Mouse (Mus musculus) mouse embryonic stem cell (cell line): ENCODE measurements at regions not wholly inside any gene's neighbourhood (a gene's known extent, or its start where the extent isn't known, plus 50 kb on each side); places are given as distances from the start of the nearest gene placed in this dataset.
"Not testable (repeated sequence)": the region's sequence is repeated elsewhere in the genome, so short reads cannot be mapped to it uniquely, and the experiment has no call there.

Experiments used
- in situ Hi-C, 2 experiments: fragments of 300-500 bp; cut with MboI; formaldehyde crosslinking; loops; 1 replicate in 1 of 2; 3 replicates in 1 of 2; pipeline ENCODE4 v1.14.3; 2019 to 2020; ENCODE audit warnings: low sequenced_read_pairs in 2 of 2, low pct_unique_long_range_greater_than_20kb in 1 of 2, mixed read lengths in 1 of 2; ENCODE audit not compliant: unreplicated experiment in 1 of 2

DNA sequence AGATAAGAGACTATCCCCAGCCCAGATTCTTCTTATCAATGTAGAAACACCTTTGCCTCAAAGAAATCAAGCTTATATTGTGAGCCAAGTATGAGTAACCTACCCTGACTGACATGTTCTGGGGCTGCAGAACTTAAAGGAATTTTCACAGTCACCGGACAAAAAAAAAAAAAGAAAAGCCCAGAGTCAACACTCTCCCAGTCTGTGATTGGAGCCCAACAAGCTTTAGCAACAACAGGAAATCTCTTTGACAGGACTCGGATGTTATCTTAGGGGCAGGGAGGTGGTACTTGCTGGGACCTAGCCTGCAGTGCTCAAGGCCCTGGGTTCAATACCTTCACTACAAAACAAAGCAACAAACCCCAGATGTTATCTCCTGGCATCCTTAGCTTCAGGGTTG, 114.2 kb downstream of the Nectin1 start:
- in situ Hi-C loops, result no loop called here

DNA sequence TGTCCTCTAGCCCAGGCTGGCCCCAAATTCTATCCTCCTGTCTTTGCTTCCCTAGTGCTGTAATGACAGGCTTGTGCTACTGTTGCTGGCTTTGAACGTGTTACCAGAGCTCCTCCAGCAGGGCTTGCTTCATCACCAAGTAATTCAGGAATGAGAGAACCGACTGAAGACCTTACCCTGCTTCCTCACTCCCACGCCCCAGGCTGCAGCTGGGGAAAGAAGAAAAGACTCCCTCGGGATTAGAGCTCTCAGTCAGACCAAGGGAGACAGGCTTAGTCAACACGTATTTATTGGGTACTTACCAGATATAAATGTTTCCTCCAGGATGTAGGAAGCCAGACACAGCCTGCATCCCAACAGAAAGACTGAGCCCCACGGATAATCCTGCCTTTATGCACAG, 115.0 kb downstream of the Nectin1 start:
- in situ Hi-C loops, result no loop called here

DNA sequence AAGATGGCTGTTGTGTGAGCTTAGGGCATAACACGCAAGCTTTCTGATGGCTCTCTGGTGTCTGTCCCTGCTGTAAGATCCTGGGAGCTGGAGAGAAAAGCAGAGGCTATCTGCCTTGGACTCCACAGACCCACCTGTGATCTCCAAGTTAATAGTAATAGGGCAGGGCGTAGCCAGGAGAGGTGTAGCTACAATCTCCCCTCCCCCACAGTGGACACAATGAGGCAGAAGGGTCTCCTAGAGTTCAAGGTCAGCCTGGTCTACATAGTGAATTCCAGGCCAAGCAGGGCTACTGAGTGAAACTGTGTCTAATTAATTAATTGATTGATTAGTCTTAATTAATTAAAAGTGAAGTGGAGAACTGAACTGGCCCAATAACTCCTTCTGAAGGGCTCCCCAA, 116.5 kb downstream of the Nectin1 start:
- in situ Hi-C loops, result no loop called here

DNA sequence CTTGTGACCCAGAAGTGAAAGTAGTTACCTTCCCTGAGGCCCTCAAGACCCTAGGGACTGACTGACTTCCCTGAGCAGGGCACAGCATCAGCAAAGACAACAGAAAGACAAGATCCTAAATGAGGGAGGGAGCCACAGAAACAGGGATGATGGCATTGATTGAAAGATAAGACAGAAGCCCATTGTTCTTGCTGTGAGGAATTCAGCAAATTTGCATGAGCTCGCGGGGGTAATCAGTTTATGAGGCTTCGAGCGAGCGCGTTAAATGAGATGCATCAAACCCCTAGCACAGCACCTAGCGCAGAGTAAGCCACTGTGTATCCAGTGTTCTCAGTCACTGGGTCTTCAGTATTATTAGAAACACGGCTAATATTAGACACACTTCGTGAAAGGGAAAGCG, 117.6 kb downstream of the Nectin1 start:
- in situ Hi-C loops, result no loop called here

DNA sequence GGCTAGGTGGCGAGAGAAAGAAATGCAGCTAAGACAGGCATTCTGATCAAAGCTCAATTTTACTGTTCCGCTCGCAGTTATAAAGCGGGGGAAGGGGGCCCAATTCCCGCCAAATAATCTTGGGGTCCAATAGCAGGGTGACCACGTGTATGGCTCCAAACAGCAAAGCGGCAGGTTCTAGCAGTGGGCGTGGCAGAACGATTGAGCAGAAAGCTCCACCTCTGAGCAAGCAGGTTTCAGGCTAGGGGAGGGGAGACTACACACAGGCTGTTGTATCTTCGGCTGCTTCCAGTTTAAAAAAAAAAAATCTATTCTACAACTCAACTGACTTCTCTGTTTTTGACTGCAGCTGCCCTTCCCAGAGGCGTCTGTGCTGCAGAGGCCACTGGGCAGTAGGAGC, 118.2 kb downstream of the Nectin1 start:
- in situ Hi-C loops, result not testable (repeated sequence)

DNA sequence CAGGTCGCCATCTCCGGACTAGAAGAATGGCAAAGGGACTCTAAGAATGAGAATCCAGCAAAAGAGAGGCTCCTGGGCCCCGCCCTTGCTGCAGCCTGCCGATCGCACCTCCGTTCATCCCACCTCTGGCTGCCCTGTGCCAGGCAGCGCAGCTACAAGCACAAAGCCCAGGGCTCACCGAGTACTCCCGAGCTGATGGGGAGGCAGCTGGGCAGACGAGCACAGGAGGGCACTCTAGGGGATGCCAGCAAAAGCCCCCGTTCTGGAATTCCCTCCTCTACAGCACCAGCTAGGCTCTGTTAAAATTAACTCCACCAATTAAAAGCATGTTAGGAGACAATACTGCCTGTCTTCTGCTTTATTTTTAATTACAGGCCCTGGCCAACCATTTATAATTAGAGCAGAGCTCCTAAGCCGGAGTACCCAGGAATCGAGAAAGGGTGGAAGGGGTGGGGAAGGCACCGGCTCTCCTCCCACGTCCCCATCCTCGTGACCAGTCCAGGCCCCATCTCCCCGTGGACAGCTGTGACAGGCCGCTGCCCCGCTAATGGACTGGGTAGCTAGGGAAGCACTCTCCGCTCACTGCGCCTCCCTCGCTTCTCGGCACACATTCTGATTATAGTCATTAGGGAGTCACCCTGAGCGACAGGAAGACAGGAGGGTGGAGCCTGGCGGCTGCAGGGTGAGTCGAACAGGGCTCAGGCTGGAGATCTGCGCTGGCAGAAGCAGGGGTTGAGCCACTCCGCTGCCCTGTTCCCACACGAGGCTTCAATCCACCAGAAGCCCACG, 120.0 kb downstream of the Nectin1 start:
- in situ Hi-C loops, result no loop called here

DNA sequence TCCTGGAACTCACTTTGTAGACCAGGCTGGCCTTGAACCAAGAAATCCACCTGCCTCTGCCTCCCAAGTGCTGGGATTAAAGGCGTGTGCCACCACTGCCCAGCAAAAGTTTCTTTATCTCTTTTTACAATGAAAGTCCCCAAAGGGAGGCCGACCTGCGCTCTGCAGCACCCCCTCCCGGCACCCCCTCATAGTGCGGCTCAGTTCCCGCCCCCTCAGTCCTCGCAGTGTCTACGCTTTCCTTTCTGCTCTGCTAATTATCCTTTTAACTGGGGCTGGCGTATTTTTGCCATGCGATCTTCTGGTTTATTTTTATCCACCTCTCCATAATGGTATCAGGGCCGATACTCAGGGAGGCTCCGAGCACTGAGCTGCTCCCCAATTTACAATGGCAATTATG, 123.0 kb downstream of the Nectin1 start:
- in situ Hi-C loops, result no loop called here

DNA sequence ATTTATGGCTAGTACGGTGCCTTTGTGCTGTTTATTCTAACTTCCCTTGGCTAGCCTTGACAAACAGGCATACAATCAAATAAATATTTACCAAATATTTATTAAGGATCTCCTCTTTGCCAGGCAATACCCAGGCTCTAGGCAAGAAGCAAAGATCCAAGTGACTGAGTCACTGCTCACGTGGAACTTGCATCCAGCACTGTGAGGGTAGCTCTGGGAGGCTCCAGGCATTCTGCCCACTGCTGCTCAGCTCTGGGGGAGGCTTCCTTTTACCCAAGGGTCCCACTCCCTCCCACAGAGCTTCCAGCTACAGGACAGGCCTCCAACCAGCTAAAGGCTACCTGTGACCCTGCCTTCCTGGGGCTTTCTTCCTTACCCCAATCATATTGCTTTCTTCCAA, 130.1 kb downstream of the Nectin1 start:
- in situ Hi-C loops, result no loop called here

DNA sequence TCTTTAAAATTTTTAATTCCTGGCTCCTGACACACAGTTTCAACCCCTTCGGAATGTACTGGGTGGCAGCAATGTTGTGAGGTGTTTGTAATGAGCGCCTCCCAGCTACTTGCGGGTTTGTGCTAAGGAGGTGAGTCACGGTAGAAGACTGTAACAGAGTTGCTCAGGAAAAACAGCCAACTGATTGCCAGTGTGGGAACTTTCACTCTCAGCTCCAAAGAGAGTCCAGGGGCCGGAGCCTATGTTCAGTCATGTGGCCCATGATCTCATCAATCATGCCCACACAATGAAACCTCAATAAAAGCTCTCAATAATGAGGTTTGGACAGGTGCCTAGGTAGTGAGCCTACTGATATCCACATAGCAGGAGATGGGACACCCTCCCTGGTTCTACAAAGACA, 130.5 kb downstream of the Nectin1 start:
- in situ Hi-C loops, result no loop called here

DNA sequence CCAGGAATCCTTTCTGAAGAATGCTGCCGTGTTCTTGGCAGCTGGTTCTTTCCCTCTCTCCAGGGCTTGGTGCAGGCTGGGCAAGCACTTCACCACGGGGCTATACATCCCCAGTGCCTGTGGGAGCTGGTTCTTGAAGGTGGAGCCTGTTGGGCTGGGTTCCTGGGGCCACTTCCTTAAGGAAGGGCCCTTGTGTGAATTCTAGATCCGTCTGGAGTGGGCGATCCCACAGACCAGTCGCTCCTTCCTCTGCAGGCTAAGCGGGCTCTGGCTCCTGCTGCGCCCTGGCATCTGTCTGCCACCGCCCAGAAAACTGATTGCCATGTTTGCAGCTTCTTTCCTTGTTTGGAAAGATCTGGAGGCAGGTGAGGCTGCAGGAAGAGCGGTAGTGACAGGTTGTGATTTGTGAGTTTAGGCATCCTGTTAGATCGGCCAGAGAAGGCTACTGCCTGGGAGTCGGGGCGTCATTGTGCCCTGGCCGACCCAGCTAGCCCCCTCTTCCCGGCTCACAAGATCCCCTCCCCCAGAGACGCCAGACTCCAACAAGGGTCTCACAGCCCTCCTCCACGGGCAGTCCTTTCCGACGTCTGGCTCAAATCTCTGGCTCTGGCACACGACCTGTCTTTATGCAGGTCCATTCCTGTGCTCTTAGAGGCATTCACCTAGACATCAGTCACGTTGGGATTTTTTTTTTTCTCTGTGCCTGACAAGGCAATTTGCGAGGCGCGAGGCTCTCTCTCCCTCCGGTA, 135.6 kb downstream of the Nectin1 start:
- in situ Hi-C loops, result no loop called here

DNA sequence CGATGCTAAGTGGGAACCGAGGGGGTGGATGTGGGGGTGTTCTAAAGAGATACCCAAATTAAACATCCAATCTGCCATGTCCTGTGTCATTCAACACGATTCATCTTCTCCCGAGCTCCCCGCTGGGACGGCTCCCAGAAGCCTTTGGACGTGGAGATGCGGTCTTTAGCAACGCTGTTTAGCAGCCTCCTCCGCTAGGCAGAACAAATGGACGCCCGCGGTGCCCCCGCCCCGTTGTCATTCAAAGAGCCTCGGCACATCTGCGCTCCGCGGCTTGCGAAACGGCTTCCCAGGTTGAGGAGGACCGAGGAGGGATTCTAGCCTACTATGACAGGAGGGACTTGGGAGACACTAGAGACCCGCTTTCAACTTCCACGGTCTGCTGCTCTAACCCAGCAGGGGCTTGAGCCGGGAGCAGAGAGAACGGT, 136.2 kb downstream of the Nectin1 start:
- in situ Hi-C loops, result no loop called here

DNA sequence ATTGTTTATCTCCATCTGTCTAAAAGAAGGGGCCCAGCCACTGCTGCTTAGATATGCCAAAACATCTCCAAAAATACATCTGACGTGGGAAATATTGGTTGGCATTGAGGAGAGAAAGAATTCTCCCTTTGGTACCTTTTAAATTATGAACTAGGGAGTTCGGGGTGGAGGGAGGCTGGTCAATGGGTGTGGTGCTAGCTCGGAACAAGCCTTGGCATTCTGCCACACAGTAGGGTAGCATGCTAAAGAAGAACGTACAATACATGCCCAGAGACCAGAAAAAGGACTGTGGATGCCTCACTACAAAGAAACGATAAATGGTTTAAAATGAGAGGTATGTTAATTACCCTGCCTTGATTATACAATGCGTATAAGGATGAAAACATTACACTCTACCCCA, 149.3 kb downstream of the Nectin1 start:
- in situ Hi-C loops, result no loop called here

DNA sequence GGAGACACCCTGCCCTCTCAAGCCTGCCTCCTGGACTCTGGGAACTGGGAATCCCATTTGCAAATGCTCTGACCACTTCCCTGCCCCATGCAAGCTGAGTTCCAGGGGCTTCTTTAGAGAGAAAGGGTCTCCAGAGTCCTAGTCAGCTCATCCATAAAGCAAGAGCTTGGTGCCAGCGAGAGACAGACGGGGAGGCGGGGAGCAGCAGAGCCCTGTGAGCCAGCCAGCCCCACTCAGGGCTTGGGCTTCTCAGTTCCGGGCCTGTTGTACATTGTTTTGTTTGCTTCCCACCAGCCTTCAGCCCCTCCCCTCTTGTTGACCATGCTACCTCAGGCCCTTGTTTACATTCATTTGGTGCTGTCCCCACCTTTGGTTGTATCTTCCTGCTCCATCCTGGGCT, 143.9 kb upstream of the Thy1 start:
- in situ Hi-C loops, result no loop called here

DNA sequence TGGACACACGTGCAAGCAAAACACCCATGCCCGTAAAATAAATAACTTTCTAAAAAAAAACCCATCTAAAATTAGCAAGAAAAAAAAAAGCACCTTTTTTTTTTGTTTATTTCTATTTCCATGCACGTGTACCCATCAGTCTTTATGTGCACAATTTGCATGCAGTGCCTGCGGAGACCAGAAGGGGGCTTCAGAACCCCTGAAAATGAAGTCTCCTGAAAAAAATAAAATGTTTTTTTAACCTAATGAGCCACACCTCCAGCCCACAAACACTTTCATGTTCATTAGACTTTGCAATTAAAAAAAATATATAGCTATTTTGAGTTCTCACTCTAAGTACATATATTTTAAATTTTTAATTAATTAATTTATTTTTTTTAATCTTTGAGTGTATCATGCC, 134.9 kb upstream of the Thy1 start:
- in situ Hi-C loops, result no loop called here

DNA sequence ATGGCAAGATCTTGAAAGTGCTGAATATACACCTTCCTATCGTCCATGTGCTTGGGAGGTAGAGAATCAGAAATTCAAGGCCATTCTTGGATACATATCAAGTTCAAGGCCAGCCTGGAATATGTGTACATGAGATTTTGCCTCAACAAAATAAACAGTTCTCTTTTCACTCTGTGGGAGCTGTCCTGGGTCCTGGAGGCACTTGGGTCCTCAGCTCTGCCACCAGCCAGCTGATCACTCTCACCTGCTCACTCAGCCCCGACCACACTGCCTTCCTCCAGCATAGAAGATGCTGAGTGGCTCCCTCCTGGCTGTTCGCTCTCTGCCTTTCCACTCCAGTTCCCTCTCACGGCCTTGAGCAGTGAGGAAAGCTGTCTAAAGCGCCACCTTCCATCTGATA, 128.2 kb upstream of the Thy1 start:
- in situ Hi-C loops, result no loop called here

DNA sequence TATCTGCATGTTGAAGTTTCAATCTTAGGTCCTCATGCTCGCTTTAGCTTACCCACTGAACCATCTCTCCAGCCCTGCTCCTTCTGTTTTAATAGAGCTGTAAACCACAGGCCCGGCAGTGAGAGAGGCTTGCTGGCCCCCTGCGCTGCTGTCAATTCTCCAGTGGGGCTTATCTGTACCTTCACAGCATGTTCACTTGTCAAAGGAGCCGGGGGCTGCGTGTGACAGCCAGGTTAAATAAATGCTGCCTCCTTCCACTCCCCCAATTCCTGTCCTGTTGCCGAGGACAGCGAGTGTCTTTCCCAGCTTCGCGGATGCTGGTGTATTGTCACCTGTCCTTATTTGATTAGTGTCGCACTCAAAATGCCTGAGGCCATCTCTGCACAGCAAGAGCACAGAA, 125.7 kb upstream of the Thy1 start:
- in situ Hi-C loops, result no loop called here

DNA sequence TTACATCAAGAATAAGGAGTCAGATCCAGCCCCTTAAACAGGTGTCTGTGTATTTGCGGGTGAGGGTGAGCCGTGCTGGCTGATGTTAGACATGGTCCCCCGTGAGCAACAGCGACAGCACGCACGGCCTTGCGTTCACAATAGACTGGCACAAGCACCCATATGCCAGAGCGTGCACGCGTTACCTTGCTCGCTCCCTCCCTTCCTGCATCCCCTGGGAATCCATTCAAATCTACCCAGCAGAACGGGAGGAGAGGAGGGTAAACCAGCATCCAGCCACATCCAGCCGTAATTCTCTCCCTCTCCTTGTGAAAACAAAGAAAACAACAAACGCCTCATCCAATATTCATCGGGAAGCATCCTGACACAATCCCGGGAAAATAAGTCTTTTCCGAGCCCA, 124.2 kb upstream of the Thy1 start:
- in situ Hi-C loops, result no loop called here

DNA sequence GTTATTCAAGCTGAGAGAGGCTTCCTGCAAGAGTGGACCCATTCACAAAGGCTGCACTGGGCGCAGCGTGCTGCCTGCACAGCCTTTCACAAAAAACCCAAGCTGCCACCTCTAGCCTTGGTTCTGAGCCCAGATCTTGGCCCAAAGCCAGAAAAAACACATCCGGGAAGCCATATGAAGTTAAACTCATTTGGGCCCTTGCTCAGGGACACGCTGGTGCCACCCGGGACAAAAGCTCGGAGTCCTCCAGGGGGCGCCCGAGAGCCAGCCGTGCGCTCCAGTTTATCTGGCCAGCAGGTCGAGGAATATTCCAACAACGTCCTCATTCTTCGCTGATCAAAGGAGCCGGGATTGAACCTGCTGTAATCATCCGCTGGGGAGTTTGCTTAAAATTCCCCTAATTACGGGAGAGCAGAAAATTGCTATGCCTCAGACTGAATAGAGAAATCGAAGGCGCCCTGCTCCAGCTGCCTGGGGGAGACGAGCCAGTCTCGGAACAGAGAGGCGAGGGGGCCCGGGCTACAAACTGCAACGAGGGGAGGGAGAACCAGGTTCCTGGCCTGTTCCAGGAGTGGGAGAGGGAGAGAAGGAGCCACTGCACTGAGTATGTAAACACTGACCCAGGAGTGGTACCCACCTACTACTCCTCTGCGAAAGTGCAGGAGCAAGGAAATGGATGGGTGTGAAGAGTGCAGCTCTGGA, 123.0 kb upstream of the Thy1 start:
- in situ Hi-C loops, result no loop called here

DNA sequence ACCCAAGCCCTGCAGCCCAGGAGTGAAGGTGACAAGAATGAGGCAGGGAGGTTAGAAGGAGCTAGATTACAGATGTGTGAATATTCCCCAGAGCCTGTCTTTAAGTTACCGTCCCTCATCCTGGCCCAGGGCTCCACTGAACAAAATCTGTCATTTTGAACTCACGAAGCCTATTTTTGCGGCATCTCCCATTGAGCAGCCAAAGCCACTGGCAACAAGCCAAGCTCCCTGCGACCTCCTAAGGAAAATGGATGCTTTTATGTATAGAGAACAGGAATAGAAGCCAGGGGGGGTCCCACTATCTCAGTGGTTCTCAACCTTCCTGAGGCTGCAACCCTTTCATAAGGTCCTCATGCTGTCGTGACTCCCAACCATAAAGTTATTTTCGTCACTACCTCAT, 121.0 kb upstream of the Thy1 start:
- in situ Hi-C loops, result no loop called here

DNA sequence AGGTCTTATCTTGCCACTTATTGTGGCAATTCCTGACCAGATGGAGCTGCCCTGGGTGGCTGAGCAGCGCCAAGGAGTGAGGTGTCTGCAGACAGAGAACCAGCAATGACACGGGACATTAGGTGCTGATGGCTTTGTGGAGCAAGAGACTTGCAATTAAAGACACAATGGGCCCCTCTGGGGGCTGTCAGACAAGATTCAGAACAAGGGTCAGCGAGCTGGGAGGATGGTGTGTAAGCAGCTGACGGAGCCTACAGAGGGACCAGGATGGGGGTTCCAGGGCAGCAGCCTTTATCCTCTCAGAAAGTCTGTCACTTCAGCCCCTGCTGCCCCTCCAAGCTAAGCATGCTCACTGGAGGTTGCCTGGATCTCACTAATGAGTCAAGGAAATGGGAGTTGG, 120.1 kb upstream of the Thy1 start:
- in situ Hi-C loops, result no loop called here
